Mouse (Mus musculus) brain, embryonic 14.5 days (tissue): ENCODE data around the gene Pitpnm1. TPM values are rescaled to one million over a fixed set of nuclear protein-coding genes. Genes with fewer than 3 reads are reported as not detected.

Experiments used
- DNase-seq: peaks from one replicate; pipeline ENCODE4 v3.0.0-alpha.2; 2011; ENCODE audit warnings: low read depth
- CTCF ChIP-seq: fragments of 200-500 bp; IDR thresholded peaks from 2 replicates; pipeline ENCODE4 v1.5.1; 2012; ENCODE audit warnings: inconsistent platforms, mild to moderate bottlenecking, moderate library complexity, borderline replicate concordance; ENCODE audit not compliant: insufficient read depth, insufficient read length; ENCODE audit errors: extremely low read depth
- POLR2A ChIP-seq: fragments of 200-500 bp; IDR thresholded peaks from 2 replicates; pipeline ENCODE4 v1.6.1; 2012; ENCODE audit warnings: mild to moderate bottlenecking, inconsistent platforms, borderline replicate concordance; ENCODE audit not compliant: poor library complexity, insufficient read depth, insufficient read length, severe bottlenecking; ENCODE audit errors: extremely low read depth
- polyA plus RNA-seq: library from polyadenylated mRNA; depleted of rRNA; stranded (reverse); fragments of >200 nt; gene quantifications from 2 replicates; pipeline ENCODE4 v1.2.3, GENCODE M21; 2012

The Pitpnm1 gene
- polyA plus RNA-seq, 1 experiment, result 158 TPM

DNA sequence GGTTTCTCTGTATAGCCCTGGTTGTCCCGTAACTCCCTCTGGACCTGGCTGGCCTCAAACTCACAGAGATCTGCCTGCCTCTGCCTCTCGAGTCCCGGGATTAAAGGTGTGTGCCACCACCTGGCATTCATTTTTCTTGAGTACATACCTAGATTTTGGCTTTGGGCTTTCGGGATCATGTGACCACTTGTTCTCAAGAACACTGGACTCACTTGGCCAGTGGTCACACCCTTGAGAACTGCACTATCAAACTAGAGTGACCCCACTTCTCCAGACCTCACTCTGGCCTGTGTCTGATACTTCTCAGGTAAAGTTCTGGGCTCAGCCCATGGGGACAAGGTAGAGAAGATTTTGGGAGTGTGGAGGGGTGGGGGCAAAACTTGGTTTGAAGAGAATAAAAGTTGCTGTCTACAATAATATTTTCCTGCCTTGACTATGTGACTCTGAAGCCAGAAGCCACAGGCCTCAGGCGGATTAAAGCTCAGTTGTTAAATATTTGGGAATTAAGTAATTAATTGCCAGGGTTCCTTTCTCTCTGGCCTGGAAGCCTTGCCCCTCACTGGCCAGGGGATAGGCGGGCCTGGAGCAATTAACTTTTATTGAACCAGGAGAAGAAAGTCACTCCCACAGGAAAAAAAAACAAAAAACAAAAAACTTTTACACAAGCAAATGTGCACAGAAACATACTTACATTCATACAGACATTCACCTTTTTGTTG, 26.9 kb upstream of the Pitpnm1 start:
- no peak for TF ChIP-seq POLR2A
- TF ChIP-seq CTCF, result no peak
- no peak for DNase-seq

DNA sequence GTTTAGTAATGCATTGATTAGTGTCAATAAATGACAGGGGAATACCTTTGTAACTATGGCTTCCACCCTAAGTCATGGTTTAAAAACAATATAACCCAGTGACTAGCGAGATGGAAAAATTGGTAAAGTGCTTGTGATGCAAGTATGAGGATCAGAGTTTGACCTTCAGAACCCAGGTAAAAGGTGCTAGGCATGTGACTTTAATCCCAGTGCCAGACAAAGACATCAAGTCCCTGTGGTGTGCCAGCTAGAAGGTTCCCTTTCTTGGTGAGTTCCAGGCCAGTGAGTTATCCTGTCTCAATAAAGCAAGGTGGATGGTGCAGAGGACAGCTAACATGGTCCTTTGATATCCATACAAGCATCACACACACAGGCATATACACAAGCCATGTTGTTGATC, 24.3 kb upstream of the Pitpnm1 start:
- no peak for DNase-seq

DNA sequence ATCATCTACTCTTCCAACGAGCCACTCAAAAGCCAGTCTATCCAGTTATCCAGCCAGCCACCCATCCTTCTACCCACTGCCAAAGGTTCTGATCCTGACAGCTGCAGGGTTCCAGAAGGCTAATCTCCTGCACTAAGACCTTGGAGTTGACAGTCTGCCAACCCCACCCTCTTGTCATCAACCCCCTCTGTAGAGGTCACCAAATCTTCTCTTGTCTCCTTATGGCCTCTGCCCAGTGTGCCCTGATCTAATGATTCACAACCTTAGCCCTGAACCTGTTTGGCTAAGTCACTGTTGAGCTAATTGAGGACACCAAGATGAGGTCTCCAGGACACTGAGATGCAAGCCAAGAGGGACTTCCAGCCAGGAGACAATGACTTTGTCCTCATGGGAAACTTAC, 20.2 kb upstream of the Pitpnm1 start:
- TF ChIP-seq POLR2A (no peak), CTCF (no peak)
- no peak for DNase-seq

More for the DNA sequence above, 24.3 kb upstream of the Pitpnm1 start:
- TF ChIP-seq CTCF, result no peak
- no peak for TF ChIP-seq POLR2A

DNA sequence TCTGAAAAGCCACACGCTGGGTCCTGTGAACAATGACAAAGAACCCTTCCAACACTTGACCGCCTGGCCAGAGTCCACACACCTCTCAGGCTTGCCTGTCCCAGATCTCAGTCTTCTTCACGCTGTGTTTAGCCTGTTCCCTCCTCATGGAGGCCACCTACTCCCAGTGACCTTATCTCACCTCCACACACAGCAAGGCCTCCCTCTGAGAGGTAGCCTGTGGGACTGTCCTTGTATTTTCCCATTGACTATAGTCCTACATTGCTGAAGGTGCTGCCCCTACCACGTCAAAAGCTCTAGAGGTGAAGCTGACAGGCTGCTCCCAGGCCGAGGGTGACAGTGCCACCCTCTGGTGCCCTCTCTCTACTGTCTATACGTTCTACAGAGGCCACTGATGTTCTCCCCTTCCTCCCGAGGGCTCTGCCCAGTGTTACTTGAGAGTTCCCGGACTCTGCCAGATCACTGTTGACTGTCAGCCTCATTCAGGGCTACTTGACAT, 19.2 kb upstream of the Pitpnm1 start:
- no peak for DNase-seq
- TF ChIP-seq CTCF, result no peak
- no peak for TF ChIP-seq POLR2A

DNA sequence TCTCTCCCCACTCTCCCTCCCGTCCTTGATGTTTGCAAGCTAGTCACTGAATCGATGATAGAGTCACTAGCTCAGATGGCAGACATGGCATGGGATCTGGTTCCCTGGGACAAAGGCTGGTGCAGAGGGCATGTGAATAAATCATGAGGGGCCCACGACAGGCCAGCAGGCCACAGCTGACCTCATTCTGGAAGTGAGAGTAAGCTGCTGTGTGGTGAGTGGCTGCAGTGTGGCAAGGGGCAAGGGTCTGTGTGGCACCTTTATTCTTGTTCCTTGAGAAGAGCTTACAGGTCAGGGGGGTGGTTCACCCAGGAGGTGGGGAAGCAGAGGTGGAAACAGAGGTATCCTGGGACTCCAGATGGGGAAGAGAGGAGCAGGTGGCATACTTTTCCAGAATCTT, 18.4 kb upstream of the Pitpnm1 start, which contains the start of gene Cabp2:
Gene Cabp2 (plus strand): TSS at position 185 of the 400 bp plus-strand sequence.
- DNase-seq, result no peak
- TF ChIP-seq POLR2A (no peak), CTCF (no peak)

DNA sequence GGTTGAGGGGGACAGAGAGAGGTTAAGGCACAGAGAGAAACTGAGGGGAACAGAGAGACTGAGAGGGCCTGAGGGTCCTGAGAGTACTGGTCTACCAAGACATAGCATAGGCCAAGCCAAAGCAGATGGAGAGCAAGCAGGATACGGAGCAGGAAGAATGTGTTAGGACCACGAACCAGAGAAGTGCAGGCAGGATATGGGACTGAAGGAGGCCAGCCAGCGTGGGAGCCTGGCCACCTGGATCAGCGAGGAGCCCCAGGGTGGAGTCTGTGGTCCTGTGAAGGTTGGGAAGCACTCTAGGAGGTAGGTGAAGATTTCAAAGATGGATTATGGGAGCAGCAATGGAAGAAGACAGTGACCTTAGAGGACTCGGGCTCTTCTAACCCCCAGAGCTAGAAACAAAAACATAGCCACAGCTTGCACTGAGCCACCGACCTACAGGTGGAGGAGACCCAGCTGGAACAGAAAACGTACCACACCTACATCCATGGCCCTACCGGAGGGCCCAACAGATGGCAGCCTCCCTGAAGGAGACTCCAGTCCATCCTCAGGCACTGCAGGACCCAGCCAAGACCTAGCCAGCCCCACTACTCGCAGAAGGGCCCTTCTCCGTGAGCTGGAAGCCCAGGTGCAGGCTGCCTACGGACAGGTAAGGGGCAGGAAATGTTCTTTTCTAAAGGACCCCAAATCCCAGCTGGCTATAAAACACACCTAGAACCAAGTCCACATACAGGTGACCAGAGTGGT, 17.4 kb upstream of the Pitpnm1 start:
- TF ChIP-seq POLR2A (no peak), CTCF (no peak)

DNA sequence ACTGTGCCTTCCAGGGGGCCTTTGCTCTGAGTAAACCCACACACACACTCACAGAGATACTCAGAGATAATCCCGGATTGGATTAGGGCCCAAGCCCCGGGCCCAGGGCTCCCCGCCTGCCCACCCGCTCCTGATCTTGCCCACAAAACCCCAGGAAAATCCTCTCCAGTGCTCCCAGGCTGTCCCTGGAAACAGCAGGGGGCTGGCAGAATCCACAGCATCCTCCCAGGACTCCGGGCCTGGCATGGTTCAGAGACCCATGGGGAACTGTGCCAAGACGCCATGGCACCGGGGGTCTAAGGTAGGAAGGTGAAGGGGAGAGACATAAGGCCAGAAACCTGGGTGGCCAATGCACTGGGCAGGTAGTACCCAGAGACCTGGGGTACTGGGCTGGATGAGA, 16.5 kb upstream of the Pitpnm1 start:
- DNase-seq, result no peak
- TF ChIP-seq CTCF, result no peak
- no peak for TF ChIP-seq POLR2A

More for the DNA sequence above, 17.4 kb upstream of the Pitpnm1 start:
- DNase-seq, result no peak

DNA sequence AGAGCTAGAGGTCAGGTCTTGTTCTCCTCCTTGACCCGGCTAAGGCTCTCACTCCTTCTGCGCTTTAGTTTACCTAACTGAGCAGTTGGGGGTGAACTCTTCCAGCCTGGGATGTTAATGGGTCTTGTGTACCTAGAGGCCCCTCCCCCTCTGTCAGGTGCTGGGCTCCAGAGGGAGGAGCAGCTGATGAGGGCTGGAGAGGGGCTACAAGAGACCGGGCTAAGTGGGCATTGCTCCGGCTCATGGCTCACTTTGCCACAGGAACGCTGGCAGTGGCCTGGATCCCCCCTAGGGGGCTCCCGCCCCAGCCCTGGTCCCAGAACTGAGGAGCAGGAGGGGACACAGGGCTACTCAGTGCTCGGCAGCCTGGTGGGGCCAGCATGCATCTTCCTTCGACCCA, 16.0 kb upstream of the Pitpnm1 start:
- TF ChIP-seq CTCF (peak; percentile 14; the same call in 1 of the 2 replicates), POLR2A (no peak)
- DNase-seq, result no peak

DNA sequence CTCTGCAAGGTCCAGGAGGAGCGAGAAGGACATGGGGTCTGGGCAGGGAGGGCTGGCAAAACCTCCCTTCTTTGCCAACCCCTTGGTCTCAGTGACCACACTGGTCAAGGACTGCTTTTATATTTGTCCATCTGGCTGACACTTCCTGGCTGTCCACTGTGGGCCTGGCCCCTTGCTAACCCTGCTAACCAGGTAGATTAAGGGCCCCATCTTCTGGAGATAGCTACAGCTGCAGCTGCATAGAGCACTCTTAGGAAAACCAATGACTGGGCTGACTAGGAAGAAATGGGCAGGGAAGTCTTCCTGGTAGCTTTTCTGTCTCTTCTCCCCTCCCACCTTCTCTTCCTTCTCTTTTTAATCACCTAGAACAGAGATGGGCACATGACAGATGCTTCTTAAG, 14.8 kb upstream of the Pitpnm1 start:
- no peak for DNase-seq
- TF ChIP-seq CTCF, result no peak

DNA sequence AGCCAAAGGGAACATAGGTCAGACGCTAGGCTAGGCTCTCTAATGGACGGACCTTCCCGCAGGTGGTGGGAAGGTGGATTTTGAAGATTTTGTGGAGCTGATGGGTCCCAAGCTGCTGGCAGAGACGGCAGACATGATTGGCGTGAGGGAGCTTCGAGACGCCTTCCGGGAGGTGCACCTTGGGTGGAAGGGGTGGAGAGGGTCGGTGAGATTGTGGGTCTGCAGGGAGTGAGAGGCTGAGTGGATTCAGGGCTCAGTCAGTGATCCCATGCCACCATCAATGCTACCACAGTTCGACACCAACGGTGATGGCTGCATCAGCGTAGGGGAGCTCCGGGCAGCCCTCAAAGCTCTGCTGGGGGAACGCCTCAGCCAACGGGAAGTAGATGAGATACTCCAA, 13.6 kb upstream of the Pitpnm1 start:
- no peak for DNase-seq
- TF ChIP-seq POLR2A (no peak), CTCF (no peak)

DNA sequence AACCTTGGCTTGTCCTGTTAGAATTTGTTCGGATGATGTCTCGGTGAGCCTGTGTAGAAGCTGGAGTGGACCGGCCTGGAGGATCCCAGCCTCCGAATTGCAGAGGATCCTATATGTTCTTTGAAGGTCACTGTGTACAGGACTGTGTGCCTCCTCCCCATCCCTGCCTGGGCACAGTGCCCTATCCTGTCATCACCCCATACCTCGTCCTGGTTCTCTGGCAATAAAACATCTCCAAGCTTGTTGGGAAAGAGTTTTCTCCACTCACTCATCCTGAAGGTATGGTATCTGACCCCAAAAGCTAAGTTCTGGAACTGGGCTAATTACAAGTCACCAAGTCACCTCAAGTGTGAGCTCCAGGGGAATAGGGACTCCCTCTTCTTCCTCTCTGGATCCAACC, 12.7 kb upstream of the Pitpnm1 start:
- DNase-seq, result no peak
- TF ChIP-seq CTCF (no peak), POLR2A (no peak)
